Mouse (Mus musculus) liver, embryonic 14.5 days (tissue): ENCODE results near the gene Zfp710.

Experiments used
- CTCF ChIP-seq: IDR thresholded peaks from 2 replicates; pipeline ENCODE4 v1.5.1; 2016; ENCODE audit warnings: antibody characterized with exemption, low read depth, control low read depth
- EP300 ChIP-seq: IDR thresholded peaks from 2 replicates; pipeline ENCODE4 v1.6.1; 2016; ENCODE audit warnings: antibody characterized with exemption, low read depth

DNA sequence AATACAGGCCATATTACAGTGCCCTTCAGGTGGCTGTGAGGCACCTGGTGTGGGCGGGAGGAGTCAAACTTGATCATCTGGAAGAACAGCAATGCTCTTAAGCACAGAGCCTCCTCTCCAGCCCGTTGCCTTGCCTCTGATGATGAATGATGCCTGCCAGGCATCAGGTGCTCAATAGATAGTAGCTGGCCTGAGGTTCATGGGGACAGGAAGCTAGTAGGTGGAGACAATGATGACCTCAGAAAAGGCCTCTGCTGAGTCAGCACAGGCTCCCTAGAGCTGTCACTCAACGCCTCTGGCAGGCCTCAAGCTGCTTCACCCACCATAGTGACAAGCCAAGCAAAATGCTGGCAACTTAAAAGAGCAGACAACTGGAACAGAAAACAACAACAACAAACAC, 36.9 kb upstream of the Zfp710 start:
- TF ChIP-seq CTCF (no peak), EP300 (no peak)
